Mouse (Mus musculus) heart, postnatal 10 days (tissue): ENCODE measurements around the gene Mfsd4a. TPM values are rescaled to one million over a fixed set of nuclear protein-coding genes. Genes with fewer than 3 reads are reported as not detected.

Experiments
- DNase-seq, 2 experiments: peaks; one replicate each; pipeline ENCODE4 v3.0.0; 2021
- intact Hi-C: fragments of 180-260 bp; cut with DNase I; formaldehyde crosslinking; loops from one replicate; pipeline ENCODE4 v1.15.1; 2025
- total RNA-seq, 2 experiments: library from RNA; stranded (reverse); gene quantifications; 2 replicates each; pipeline ENCODE4 v1.2.3; 2021

The Mfsd4a gene
- total RNA-seq, 2 experiments from 2014 or later, result 1.7 TPM

GRCm38 (mm10) chr1:132069436-132069835, 1.6 kb upstream of the Mfsd4a start:
- DNase-seq, result no peak
- intact Hi-C loops, result no loop called here

- intact Hi-C loops, result no loop called here
- DNase-seq, result no peak
Observed at GRCm38 (mm10) chr1:132065475-132066172, 2.2 kb downstream of the Mfsd4a start.

GRCm38 (mm10) chr1:132065001-132065400, 2.9 kb downstream of the Mfsd4a start:
- intact Hi-C loops, result no loop called here
- DNase-seq, result no peak

GRCm38 (mm10) chr1:132063096-132063495, 4.8 kb downstream of the Mfsd4a start:
- DNase-seq, result no peak
- intact Hi-C loops, result no loop called here

GRCm38 (mm10) chr1:132061750-132062541, 5.9 kb downstream of the Mfsd4a start:
- no peak for DNase-seq
- intact Hi-C loops, result no loop called here

DNA sequence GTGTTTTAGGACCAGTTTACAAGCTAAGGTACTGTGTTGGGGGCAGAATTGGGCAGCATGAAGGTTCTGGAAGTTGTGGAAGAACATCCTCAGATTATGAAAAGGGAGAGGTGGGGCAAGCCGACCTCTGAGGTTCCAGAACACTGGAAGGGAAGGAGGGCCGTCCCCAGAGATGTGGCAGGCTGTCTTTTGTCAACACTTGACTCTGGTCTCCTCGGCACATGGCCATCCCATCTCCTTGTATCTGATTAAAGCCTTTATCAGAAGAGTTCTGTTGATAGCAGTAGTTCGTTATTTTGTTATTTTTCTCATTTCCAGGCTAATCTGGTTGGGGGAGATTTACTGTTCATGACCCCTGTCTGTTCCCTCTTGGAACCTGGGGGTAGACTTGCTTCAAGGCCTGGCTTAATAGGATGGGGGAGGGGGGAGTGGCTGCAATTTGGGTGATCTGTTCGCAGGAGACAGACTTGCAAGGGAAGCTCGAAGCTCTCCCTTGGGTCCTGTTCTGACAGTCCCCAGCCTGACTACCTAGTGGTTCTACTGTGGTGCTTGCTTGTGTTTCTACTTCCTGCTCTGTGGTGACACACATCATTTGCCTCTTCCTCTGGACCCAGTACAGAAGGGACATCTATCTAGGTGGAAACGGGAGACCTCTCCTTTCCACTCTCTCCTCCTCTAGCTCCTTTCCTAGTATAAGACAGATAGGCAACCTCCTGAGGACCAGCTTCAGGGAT, 7.7 kb downstream of the Mfsd4a start:
- intact Hi-C loops, result no loop called here
- DNase-seq, result no peak

GRCm38 (mm10) chr1:132058558-132058957, 9.3 kb downstream of the Mfsd4a start:
- no peak for DNase-seq
- intact Hi-C loops, result no loop called here

GRCm38 (mm10) chr1:132055054-132055664, 12.7 kb downstream of the Mfsd4a start:
- DNase-seq, result no peak
- intact Hi-C loops, result no loop called here

DNA sequence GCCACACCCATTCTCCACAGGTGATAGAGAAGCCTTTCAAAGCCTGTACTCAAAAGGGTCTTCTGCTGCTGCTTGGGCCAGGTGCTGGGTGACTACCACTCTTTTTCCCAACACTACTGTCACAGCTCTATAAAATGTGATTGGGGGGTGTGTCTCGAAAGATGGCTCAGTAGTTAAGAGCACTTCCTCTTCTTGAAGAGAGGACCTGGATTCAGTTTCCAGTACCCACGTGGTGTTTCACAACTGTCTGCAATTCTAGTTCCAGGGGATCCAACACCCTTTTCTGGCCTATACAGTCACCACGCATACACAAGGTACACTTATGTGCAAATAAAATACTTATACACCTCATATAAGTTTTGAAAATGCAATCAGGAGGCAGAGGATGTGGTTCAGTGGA, 13.5 kb downstream of the Mfsd4a start:
- intact Hi-C loops, result no loop called here
- no peak for DNase-seq

DNA sequence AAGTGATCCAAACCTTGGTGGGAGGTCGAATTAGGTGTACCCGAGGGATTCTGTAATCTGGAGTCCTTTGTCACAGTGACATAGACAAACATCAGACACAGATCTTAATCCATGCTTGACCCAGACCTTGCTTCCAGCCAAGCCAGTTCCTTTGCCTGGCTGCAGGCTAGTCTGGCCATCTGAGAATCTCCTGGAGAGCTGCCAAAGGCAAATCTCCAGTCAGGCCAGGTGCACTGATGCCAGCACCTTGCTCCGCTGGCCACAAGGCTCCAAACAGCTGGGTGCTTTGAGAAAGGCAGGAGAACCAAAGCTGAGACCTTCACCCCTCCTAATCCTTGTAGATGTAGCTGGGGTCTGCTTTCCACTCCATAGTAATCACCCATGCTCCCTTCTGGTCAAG, 16.1 kb downstream of the Mfsd4a start:
- intact Hi-C loops, result no loop called here
- no peak for DNase-seq

DNA sequence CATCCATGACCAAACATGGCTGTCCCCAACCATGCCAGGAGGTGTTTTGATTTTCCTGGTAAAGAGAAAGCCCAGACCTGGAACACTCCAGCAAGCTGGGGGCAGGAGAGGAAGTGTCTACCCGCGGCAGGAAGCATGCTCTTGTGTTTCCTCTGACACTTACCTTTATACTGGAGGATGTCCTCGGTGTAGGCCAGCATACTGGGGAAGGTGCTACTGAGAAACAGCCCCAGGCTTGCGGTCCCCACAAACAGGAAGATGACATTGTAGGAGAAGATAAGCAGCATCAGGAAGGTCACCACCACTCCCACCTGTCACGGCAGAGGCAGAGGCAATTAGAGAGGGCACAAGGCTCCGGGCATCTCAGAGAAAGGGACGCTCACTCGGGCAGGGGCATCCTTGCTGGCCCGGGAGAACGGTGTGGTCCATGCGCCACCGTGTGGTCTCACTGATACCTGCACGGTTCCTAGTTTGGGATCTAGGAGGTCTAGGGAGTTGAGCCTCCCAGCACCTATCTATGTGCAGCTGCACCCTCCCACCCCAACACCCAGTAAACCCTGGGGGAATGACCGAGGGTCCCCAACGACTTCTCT, 21.6 kb downstream of the Mfsd4a start:
- intact Hi-C loops, result loop anchor here (1.0 to 10.0 kb wide), 4 partner anchors 51 to 331 kb away; no protein-coding TSS in a partner anchor
- peak; percentile 73 to 83 for DNase-seq

- intact Hi-C loops, result loop anchor here (10.0 kb wide), 1 partner anchor 329 kb away; no protein-coding TSS in a partner anchor
- DNase-seq, result no peak
Observed at GRCm38 (mm10) chr1:132043759-132044158, 24.1 kb downstream of the Mfsd4a start.

DNA sequence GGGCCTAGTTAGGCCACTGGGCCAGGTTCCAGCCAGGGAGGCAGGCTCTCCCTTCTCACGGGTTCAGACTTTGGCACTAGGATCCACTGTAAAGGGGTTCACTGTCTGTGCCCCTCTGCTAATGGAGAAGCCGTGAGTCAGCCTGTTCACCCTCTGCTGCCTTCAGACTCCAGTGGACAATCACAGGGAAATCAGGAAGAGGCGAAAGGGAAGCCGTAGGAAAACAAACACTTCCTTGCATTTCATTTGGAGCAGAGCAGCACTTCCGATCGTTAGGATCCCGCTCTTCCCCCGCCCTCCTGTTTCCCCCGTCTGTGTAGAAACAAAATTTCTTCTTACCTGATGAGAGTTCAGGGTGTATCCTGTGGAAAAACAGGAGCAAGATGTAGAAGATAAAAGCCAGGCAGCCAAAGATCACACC, 27.7 kb downstream of the Mfsd4a start:
- DNase-seq, result peak; percentile 44 to 53
- intact Hi-C loops, result loop anchor here (10.0 kb wide), 1 partner anchor 325 kb away; no protein-coding TSS in a partner anchor

DNA sequence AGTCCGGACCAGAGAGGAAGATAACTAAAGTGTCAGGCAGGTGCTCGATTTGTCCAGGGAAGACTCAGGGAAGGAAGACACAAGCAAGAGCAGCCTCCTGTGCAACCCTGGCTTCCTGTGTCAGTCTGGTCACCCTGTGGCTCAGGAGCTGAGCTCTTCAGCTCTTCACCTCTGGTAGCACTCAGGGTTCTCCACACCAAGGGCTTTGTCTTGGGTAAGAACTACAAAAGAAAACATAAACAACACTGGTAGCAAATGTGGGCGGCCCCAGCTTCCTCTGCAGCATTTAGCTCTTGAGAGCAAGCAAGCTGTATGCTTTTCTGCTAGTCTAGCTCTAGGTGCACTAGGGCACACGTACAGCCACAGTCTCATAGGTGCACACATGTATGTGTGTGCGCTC, 29.1 kb downstream of the Mfsd4a start:
- no peak for DNase-seq

DNA sequence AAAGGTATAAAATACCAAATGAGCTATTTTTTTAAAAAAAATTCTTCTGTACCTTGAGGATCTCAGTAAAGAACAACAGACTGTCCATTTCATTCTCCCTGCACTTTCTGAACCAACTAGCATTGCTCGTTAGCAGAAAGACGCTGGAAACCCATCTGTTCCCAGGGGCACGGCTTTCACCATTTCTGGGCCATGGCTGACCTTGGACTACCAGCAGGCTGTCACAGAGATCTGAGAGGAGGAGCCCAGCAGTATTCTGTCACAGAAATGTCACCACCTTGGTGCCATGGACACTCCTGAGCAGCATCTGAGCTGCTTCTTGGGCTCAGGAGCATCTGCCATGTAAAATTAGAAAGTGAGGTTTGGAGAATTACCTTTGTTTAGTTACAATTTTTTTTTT, 30.1 kb downstream of the Mfsd4a start:
- DNase-seq, result no peak
- intact Hi-C loops, result loop anchor here (2.0 kb wide), 1 partner anchor 29 kb away; no protein-coding TSS in a partner anchor

More for the DNA sequence above, 29.1 kb downstream of the Mfsd4a start:
- intact Hi-C loops, result loop anchor here (2.0 kb wide), 1 partner anchor 30 kb away; no protein-coding TSS in a partner anchor

GRCm38 (mm10) chr1:132032172-132032571, 35.7 kb downstream of the Mfsd4a start:
- intact Hi-C loops, result no loop called here
- DNase-seq, result no peak

- DNase-seq, result no peak
- intact Hi-C loops, result loop anchor here (2.0 kb wide), 1 partner anchor 14 kb away; no protein-coding TSS in a partner anchor
Observed at GRCm38 (mm10) chr1:132030574-132030973, 37.3 kb downstream of the Mfsd4a start.

DNA sequence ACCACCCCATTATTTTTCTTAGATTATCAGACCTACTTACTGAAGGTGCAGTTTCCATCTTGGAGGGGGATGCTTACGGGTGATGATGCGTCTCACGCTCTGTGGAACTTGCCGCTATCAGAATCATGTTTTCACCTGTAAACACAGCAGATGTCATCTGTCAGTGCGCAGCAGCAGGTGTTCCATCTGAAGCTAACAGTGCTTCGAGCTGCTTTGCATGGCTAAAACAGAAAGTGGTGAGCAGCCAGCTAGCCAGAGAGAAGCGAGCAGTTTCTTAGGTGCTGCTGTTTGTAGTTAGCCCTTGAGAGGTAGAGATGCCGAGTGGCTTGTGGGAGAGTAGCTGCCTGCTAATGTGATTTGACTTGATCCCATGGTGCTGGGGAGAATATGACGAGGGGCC, 39.4 kb downstream of the Mfsd4a start:
- no peak for DNase-seq
- intact Hi-C loops, result no loop called here

- intact Hi-C loops, result no loop called here
- no peak for DNase-seq
Observed at GRCm38 (mm10) chr1:132027978-132028377, 39.9 kb downstream of the Mfsd4a start.
